Mouse (Mus musculus): ENCODE measurements at regions not wholly inside any gene's neighbourhood (a gene's known extent, or its start where the extent isn't known, plus 50 kb on each side); places are given as distances from the start of the nearest gene placed in this dataset.
A peak's percentile ranks its signal among the peaks of the same experiment; 100 is the strongest.

GRCm38 (mm10) chr14:25372581-25372980, 86.4 kb upstream of the Zmiz1 start:
- peak; percentile 24 for DNase-seq (ENCODE audit: low read depth)

- no peak for DNase-seq (ENCODE audit: low read depth)
Measured at GRCm38 (mm10) chr14:25373167-25373566, 85.8 kb upstream of the Zmiz1 start.

GRCm38 (mm10) chr14:25375001-25375400, 84.0 kb upstream of the Zmiz1 start:
- no peak for DNase-seq (ENCODE audit: low read depth)

- no peak for DNase-seq (ENCODE audit: low read depth)
Measured at GRCm38 (mm10) chr14:25377091-25377490, 81.9 kb upstream of the Zmiz1 start.

- no peak for DNase-seq (ENCODE audit: low read depth)
Measured at GRCm38 (mm10) chr14:25377554-25377899, 81.5 kb upstream of the Zmiz1 start.

- peak; percentile 68 for DNase-seq (ENCODE audit: low read depth)
Measured at GRCm38 (mm10) chr14:25377900-25378716, 80.9 kb upstream of the Zmiz1 start.

GRCm38 (mm10) chr14:25378717-25379224, 80.2 kb upstream of the Zmiz1 start:
- peak; percentile 78 for DNase-seq (ENCODE audit: low read depth)

- no peak for DNase-seq (ENCODE audit: low read depth)
Measured at GRCm38 (mm10) chr14:25383169-25383824, 75.7 kb upstream of the Zmiz1 start.

GRCm38 (mm10) chr14:25385644-25386043, 73.3 kb upstream of the Zmiz1 start:
- DNase-seq (ENCODE audit: low read depth): peak; percentile 23

GRCm38 (mm10) chr14:25387780-25388179, 71.2 kb upstream of the Zmiz1 start:
- no peak for DNase-seq (ENCODE audit: low read depth)

- no peak for DNase-seq (ENCODE audit: low read depth)
Measured at GRCm38 (mm10) chr14:25389314-25389713, 69.7 kb upstream of the Zmiz1 start.

- peak; percentile 29 for DNase-seq (ENCODE audit: low read depth)
Measured at GRCm38 (mm10) chr14:25392412-25392811, 66.6 kb upstream of the Zmiz1 start.

- DNase-seq (ENCODE audit: low read depth): no peak
Measured at GRCm38 (mm10) chr14:25392940-25393339, 66.0 kb upstream of the Zmiz1 start.

GRCm38 (mm10) chr14:25394931-25395330, 64.1 kb upstream of the Zmiz1 start:
- DNase-seq (ENCODE audit: low read depth): no peak

GRCm38 (mm10) chr14:25396990-25397531, 61.9 kb upstream of the Zmiz1 start:
- peak; percentile 55 for DNase-seq (ENCODE audit: low read depth)

GRCm38 (mm10) chr14:25397751-25398150, 61.2 kb upstream of the Zmiz1 start:
- DNase-seq (ENCODE audit: low read depth): no peak

- no peak for DNase-seq (ENCODE audit: low read depth)
Measured at GRCm38 (mm10) chr14:25398745-25399144, 60.2 kb upstream of the Zmiz1 start.

- DNase-seq (ENCODE audit: low read depth): no peak
Measured at GRCm38 (mm10) chr14:25399286-25399685, 59.7 kb upstream of the Zmiz1 start.

GRCm38 (mm10) chr14:25401104-25401963, 57.7 kb upstream of the Zmiz1 start:
- DNase-seq (ENCODE audit: low read depth): peak; percentile 45

GRCm38 (mm10) chr14:25402409-25402808, 56.6 kb upstream of the Zmiz1 start:
- no peak for DNase-seq (ENCODE audit: low read depth)

GRCm38 (mm10) chr14:25405191-25405590, 53.8 kb upstream of the Zmiz1 start:
- no peak for DNase-seq (ENCODE audit: low read depth)

GRCm38 (mm10) chr14:25406059-25406458, 52.9 kb upstream of the Zmiz1 start:
- no peak for DNase-seq (ENCODE audit: low read depth)
